Mouse (Mus musculus) ES-E14 (cell line): ENCODE measurements around the gene Rbm17. TPM values are rescaled to one million over a fixed set of nuclear protein-coding genes. Genes with fewer than 3 reads are reported as not detected.

Experiments used
- DNase-seq: peaks from one replicate; pipeline ENCODE4 v3.0.0-alpha.2; 2013; ENCODE audit warnings: low read depth, low spot score
- H3K27ac ChIP-seq: 2 replicates; pipeline ENCODE4 v1.5.1; 2012; ENCODE audit warnings: low read depth, mild to moderate bottlenecking, low read length, moderate library complexity, mixed read lengths; ENCODE audit not compliant: poor library complexity, insufficient read depth, severe bottlenecking
- H3K36me3 ChIP-seq: 2 replicates; pipeline ENCODE4 v1.6.1; 2012; ENCODE audit warnings: mild to moderate bottlenecking, low read length, moderate library complexity, mixed read lengths; ENCODE audit not compliant: control insufficient read depth, poor library complexity, insufficient read depth, severe bottlenecking
- H3K4me1 ChIP-seq, 2 experiments: fragments of 150-350 bp in 1 of 2; sonication (generic) in 1 of 2; 2 replicates each; pipeline ENCODE4 v1.6.1; 2012; ENCODE audit warnings: low read length in 2 of 2, mild to moderate bottlenecking in 1 of 2, mixed read lengths in 1 of 2; ENCODE audit not compliant: control insufficient read depth in 2 of 2, insufficient read depth in 2 of 2, poor library complexity in 1 of 2
- H3K4me3 ChIP-seq, 2 experiments: fragments of 150-350 bp in 1 of 2; sonication (generic) in 1 of 2; 2 replicates each; pipeline ENCODE4 v1.5.1; 2012; ENCODE audit warnings: low read length in 2 of 2, low read depth in 1 of 2, mild to moderate bottlenecking in 1 of 2, mixed read lengths in 1 of 2; ENCODE audit not compliant: insufficient read depth in 1 of 2, poor library complexity in 1 of 2, severe bottlenecking in 1 of 2
- H3K9ac ChIP-seq: 2 replicates; pipeline ENCODE4 v1.6.1; 2012; ENCODE audit warnings: low read depth, mild to moderate bottlenecking, low read length, mixed read lengths; ENCODE audit not compliant: poor library complexity, insufficient read depth, severe bottlenecking
- H3K9me3 ChIP-seq: fragments of 150-350 bp; sonication (generic); 2 replicates; pipeline ENCODE4 v1.6.1; 2012; ENCODE audit warnings: low read depth, mild to moderate bottlenecking, low read length; ENCODE audit not compliant: control insufficient read depth, insufficient read depth
- CHD2 ChIP-seq: IDR thresholded peaks from 2 replicates; pipeline ENCODE4 v1.6.1; 2014; ENCODE audit warnings: mild to moderate bottlenecking, low read depth, low read length, inconsistent platforms
- HCFC1 ChIP-seq: IDR thresholded peaks from 2 replicates; pipeline ENCODE4 v1.6.1; 2012; ENCODE audit warnings: low read length, inconsistent platforms, borderline replicate concordance; ENCODE audit not compliant: insufficient read depth
- MAFK ChIP-seq: IDR thresholded peaks from 2 replicates; pipeline ENCODE4 v1.6.1; 2014; ENCODE audit warnings: mild to moderate bottlenecking, low read depth, low read length, inconsistent platforms; ENCODE audit not compliant: insufficient read depth
- ZC3H11A ChIP-seq: IDR thresholded peaks from 2 replicates; pipeline ENCODE4 v1.6.1; 2012; ENCODE audit warnings: low read depth, mild to moderate bottlenecking, inconsistent platforms, low read length, borderline replicate concordance
- ZNF384 ChIP-seq: IDR thresholded peaks from 2 replicates; pipeline ENCODE4 v1.6.1; 2012; ENCODE audit warnings: low read depth, low read length, inconsistent platforms
- in situ Hi-C, 2 experiments: fragments of 600-800 bp; cut with MboI; formaldehyde crosslinking; loops; one replicate each; pipeline ENCODE4 v1.15.1; 2025; ENCODE audit warnings: low sequenced_read_pairs in 2 of 2, inconsistent platforms in 1 of 2; ENCODE audit not compliant: unreplicated experiment in 2 of 2
- total RNA-seq: library from RNA; depleted of rRNA; stranded (reverse); fragments of 300-350 nt; gene quantifications from 2 replicates; pipeline ENCODE4 v1.2.3, GENCODE M21; 2012; rRNA removed

Rbm17 gene
- total RNA-seq: 137 and 175 TPM in 2 replicates

DNA sequence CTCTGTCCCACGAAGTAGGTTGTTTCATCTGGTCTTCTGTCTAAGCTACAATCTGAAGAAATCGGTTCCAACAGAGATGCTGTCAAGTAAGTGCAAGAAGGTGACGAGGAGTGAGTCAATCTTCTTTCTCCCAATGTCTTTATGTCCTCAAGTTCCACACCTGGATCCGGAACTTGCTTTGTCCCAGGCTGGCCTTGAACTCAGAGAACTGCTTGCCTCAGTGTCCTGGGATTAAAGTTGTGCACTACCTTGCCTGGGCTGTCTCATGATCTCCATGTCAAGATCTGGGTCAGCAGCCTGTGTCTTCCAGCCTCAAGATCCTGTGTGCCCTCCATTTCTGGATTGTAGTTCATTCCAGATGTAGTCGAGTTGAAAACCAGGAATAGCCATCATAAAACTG lies at the start of gene Rbm17:
Gene Rbm17 (minus strand): TSS at position 101 of the 400 bp plus-strand sequence.
- TF ChIP-seq CHD2: no peak
- no peak for TF ChIP-seq ZC3H11A
- TF ChIP-seq HCFC1: no peak
- no peak for TF ChIP-seq ZNF384
- no peak for TF ChIP-seq MAFK
- H3K27ac ChIP-seq: peak within 1 kb of the TSS; percentile 71

DNA sequence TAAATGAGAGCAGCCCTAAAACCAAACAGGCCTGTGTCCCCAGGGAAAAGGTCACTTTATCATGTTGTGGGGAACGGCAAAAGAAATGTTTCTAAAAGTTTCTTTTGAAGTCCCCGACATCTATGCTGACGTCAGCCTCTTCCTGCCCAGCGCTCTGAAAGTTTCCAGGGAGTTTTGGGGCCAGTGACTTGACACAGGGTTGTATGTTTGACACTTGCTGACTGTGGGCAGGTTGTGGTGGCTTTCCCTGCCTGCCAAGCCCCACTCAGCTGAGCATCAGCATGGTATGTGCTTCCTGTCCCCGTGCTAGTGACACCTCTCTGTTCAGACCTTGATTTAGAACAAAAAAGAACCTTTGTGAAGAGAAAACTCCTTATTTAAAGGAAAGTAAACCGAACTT lies 49.4 kb upstream of the Rbm17 start:
- no peak for TF ChIP-seq ZNF384
- TF ChIP-seq CHD2: no peak
- no peak for TF ChIP-seq HCFC1
- no peak for TF ChIP-seq ZC3H11A
- TF ChIP-seq MAFK: no peak
- Histone ChIP-seq H3K4me3 (no peak overlapping the region), H3K4me1 (no peaks in the 10 kb centered on the region), H3K9ac (no peak overlapping the region), H3K27ac (no peak overlapping the region), H3K9me3 (no peaks in the 10 kb centered on the region), H3K36me3 (no peaks in the 10 kb centered on the region)
- in situ Hi-C loops: no loop called here
- DNase-seq: no peak

More for the DNA sequence above, at the start of gene Rbm17:
- Histone ChIP-seq H3K36me3 (peaks cover 10% of the 10 kb centered on the region), H3K4me1 (peaks cover 0 to 9% of the 10 kb centered on the region in 2 experiments; a peak in 3 of 4 replicates), H3K4me3 (peak within 1 kb of the TSS; percentile 97 to 98; a peak in 3 of 4 replicates), H3K9ac (peak within 1 kb of the TSS; percentile 99), H3K9me3 (no peaks in the 10 kb centered on the region)
- no peak for DNase-seq
- in situ Hi-C loops: no loop called here

DNA sequence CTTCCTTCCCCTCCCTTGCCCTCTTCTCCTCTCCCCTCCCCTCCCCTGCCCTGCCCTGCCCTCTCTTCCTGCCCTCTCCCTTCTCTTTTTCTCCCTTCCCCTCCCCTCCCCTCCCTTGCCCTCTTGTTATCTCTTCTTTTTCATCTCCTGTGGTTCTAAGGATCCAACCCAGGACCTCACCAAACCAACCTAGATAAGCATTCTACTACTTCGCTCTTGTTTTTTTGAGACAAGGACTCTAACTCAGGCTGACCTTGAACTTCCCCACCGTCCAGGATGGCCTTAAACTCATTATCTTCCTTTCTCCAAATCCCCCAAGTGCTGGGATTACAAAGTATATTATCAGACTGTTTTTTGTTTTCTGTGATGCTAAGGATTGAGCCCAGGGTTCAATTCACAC lies 48.8 kb upstream of the Rbm17 start:
- Histone ChIP-seq H3K4me1 (no peaks in the 10 kb centered on the region), H3K36me3 (no peaks in the 10 kb centered on the region), H3K9me3 (no peaks in the 10 kb centered on the region), H3K9ac (no peak overlapping the region), H3K27ac (no peak overlapping the region), H3K4me3 (no peak overlapping the region)
- TF ChIP-seq CHD2: no peak
- TF ChIP-seq MAFK: no peak
- TF ChIP-seq ZC3H11A: no peak
- TF ChIP-seq HCFC1: no peak
- TF ChIP-seq ZNF384: no peak
- no peak for DNase-seq
- in situ Hi-C loops: no loop called here

DNA sequence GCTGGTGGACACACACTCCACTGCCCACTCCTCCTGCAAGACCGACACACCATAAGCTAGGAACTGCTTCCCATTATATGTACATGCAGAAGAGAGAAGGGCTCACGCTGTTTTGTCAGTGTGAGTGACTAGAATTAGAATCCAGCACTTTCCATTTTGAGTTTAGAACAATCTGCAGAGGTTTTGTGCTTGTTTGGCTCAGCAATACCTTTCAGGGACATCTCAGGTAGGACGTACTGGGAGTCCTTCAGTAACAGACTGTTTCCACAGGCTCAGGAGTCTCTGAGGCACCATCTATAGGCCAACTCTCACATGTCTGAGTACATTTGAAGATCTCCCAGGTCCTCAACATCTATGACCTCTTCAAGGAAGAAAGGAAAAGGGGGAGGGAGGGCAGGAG lies 48.2 kb upstream of the Rbm17 start:
- no peaks in the 10 kb centered on the region for H3K36me3 ChIP-seq
- TF ChIP-seq ZNF384 (no peak), MAFK (no peak), CHD2 (no peak), ZC3H11A (no peak), HCFC1 (no peak)
- no peaks in the 10 kb centered on the region for H3K9me3 ChIP-seq
- no peak overlapping the region for H3K27ac ChIP-seq
- no peak for DNase-seq
- in situ Hi-C loops: no loop called here
- H3K9ac ChIP-seq: no peak overlapping the region
- H3K4me1 ChIP-seq: no peaks in the 10 kb centered on the region
- no peak overlapping the region for H3K4me3 ChIP-seq

DNA sequence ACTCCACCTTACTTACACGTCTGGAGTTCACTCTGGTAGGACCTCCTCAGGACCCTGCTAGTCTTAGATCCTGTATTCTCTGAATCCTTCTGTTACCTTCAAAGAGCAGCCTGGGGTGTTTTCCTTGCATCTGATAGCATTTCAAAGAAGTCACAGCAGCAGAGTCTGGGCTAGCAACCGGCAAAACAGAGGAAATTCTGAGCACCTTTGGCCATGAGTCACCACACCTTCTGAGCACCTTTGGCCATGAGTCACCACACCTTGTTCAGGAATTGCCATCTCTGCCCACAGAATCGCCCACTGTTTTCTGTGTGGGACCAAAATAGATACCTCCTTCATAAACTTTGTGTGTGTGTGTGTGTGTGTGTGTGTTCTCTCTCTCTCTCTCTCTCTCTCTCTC lies 47.5 kb upstream of the Rbm17 start:
- Histone ChIP-seq H3K27ac (no peak overlapping the region), H3K9me3 (no peaks in the 10 kb centered on the region), H3K36me3 (no peaks in the 10 kb centered on the region), H3K9ac (no peak overlapping the region), H3K4me3 (no peak overlapping the region), H3K4me1 (no peaks in the 10 kb centered on the region)
- in situ Hi-C loops: no loop called here
- DNase-seq: no peak
- no peak for TF ChIP-seq ZC3H11A
- TF ChIP-seq HCFC1: no peak
- no peak for TF ChIP-seq MAFK
- no peak for TF ChIP-seq ZNF384
- no peak for TF ChIP-seq CHD2
